Mouse (Mus musculus) hematopoietic multipotent progenitor cell, adult 10-12 weeks (in vitro differentiated cells): Measurements from ENCODE around the gene BC049715. TPM values are rescaled to one million over a fixed set of nuclear protein-coding genes. Genes with fewer than 3 reads are reported as not detected.

Experiments
- polyA plus RNA-seq: library from polyadenylated mRNA; stranded (reverse); fragments of >175 nt; gene quantifications from 2 replicates; pipeline ENCODE4 v1.2.3, GENCODE M21; 2012; ENCODE audit warnings: low replicate concordance

Gene BC049715
- polyA plus RNA-seq, result 0.12 and 1.1 TPM in 2 replicates

GRCm38 (mm10) chr6:136827516-136827880, at the start of gene BC049715:
Gene BC049715 (plus strand): TSS chr6:136827626.

GRCm38 (mm10) chr6:136781377-136781986, 45.9 kb upstream of the BC049715 start, which contains the start of gene Gucy2c:
Gene Gucy2c (minus strand): TSS chr6:136781765.

GRCm38 (mm10) chr6:136803739-136804633, 23.4 kb upstream of the BC049715 start, which contains the start of gene Hist4h4:
Gene Hist4h4 (minus strand): TSS chr6:136804415.

GRCm38 (mm10) chr6:136808014-136808417, 19.4 kb upstream of the BC049715 start, which contains the start of gene H2afj:
Gene H2afj (plus strand): TSS chr6:136808244.

GRCm38 (mm10) chr6:136827881-136828561, 595 bp downstream of the BC049715 start, which contains the start of gene Wbp11:
Gene Wbp11 (minus strand): TSS chr6:136828233.

GRCm38 (mm10) chr6:136835352-136835751, 7.9 kb downstream of the BC049715 start, which contains the start of gene Smco3:
Gene Smco3 (minus strand): TSS chr6:136835452.

GRCm38 (mm10) chr6:136857186-136857872, 29.9 kb downstream of the BC049715 start, which contains the start of gene Art4:
Gene Art4 (minus strand): TSS chr6:136857733.

GRCm38 (mm10) chr6:136875670-136876069, 48.2 kb downstream of the BC049715 start, which contains the start of gene Mgp:
Gene Mgp (minus strand): TSS chr6:136875823.

Other genes starting within 250 kb of the BC049715 start
- 76.9 and 117 TPM in 2 replicates for gene Plbd1, start 165.7 kb upstream of the BC049715 start, polyA plus RNA-seq
- gene Gucy2c, start 45.9 kb upstream of the BC049715 start, polyA plus RNA-seq, result not detected in 2 replicates
- 3.8 and 4.1 TPM in 2 replicates for gene Hist4h4, start 23.2 kb upstream of the BC049715 start, polyA plus RNA-seq
- gene H2afj, start 19.4 kb upstream of the BC049715 start, polyA plus RNA-seq, result 283 and 566 TPM in 2 replicates
- 133 and 189 TPM in 2 replicates for gene Wbp11, start 607 bp downstream of the BC049715 start, polyA plus RNA-seq
- not detected in 2 replicates for gene Smco3, start 7.8 kb downstream of the BC049715 start, polyA plus RNA-seq
- 0.07 and 1.3 TPM in 2 replicates for gene Art4, start 30.1 kb downstream of the BC049715 start, polyA plus RNA-seq
- gene Mgp, start 48.2 kb downstream of the BC049715 start, polyA plus RNA-seq, result not detected in 2 replicates
- gene Erp27, start 94.6 kb downstream of the BC049715 start, polyA plus RNA-seq, result 0.25 and 0.36 TPM in 2 replicates
- not detected in 2 replicates for gene Pde6h, start 96.2 kb downstream of the BC049715 start, polyA plus RNA-seq
- gene Arhgdib, start 114.3 kb downstream of the BC049715 start, polyA plus RNA-seq, result 203 and 245 TPM in 2 replicates